Mouse (Mus musculus) cerebellum, adult 8-10 months (tissue): ENCODE measurements around the gene Hist2h2bb.

ENCODE experiments used
- DNase-seq: peaks from one replicate; pipeline ENCODE4 v3.0.0; 2022

The Hist2h2bb gene

GRCm38 (mm10) chr3:96302076-96302475, 32.5 kb downstream of the Hist2h2bb start:
- no peak for DNase-seq

GRCm38 (mm10) chr3:96306506-96306905, 37.0 kb downstream of the Hist2h2bb start:
- no peak for DNase-seq

GRCm38 (mm10) chr3:96309441-96309840, 39.9 kb downstream of the Hist2h2bb start:
- DNase-seq = no peak

- no peak for DNase-seq
Measured at GRCm38 (mm10) chr3:96312341-96313098, 43.0 kb downstream of the Hist2h2bb start.
